Mouse (Mus musculus) heart, adult 9 months (tissue): ENCODE measurements at regions not wholly inside any gene's neighbourhood (a gene's known extent, or its start where the extent isn't known, plus 50 kb on each side); places are given as distances from the start of the nearest gene placed in this dataset.
"Not testable (repeated sequence)": the region's sequence is repeated elsewhere in the genome, so short reads cannot be mapped to it uniquely, and the experiment has no call there.

Experiments
- DNase-seq, 2 experiments: peaks; one replicate each; pipeline ENCODE4 v3.0.0; 2022; ENCODE audit warnings: low spot score in 2 of 2

GRCm38 (mm10) chr15:43581246-43581645 is 3447.1 kb downstream of the 9330182O14Rik start:
- no peak for DNase-seq

- no peak for DNase-seq
These were observed 3451.6 kb downstream of the 9330182O14Rik start for GRCm38 (mm10) chr15:43585751-43586150.

GRCm38 (mm10) chr15:43588021-43588420 is 3453.9 kb downstream of the 9330182O14Rik start:
- DNase-seq = no peak

DNA sequence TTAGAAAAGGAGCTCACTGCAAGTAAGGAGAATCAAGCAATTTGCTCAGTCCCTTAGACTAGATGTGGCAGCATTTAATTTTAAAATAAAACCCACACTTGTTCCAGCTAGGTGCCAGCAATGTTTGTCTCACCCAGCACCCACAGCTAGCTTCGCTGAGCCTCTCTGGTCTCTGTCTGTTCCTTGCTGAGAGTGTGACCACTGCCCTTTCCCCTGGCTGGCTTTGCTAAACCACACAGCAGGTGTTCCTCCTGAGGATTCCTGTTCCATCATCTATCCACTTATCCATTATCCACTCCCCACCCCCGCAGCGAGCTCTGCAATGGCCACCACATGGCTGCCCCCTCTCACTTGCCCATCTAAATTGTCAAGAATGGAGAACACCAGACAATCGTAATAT is 3473.5 kb downstream of the 9330182O14Rik start:
- no peak for DNase-seq

- DNase-seq = no peak
These were observed 3475.7 kb downstream of the 9330182O14Rik start for GRCm38 (mm10) chr15:43609901-43610300.

- DNase-seq = no peak
These were observed 3480.0 kb downstream of the 9330182O14Rik start for GRCm38 (mm10) chr15:43614004-43614661.

DNA sequence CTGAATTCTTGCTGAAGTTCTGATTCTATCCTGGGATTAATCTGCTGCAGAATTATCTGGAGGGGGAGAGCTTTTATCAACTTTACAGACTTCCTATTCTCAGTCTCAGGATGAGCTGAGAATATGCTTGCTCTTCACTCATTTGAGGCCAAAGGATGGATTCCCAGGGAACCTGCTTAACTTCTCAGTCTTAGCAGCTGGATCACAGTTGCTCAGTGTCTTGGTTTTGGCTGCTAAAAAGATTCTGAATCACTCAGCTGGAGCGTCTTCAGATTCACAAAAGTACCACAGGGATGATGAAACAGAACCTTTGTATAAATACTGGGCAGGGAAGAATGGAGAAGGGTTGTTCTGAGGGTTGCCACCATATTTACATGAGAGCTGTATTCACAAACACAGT is 3481.6 kb downstream of the 9330182O14Rik start:
- no peak for DNase-seq

GRCm38 (mm10) chr15:43624431-43624965 is 3490.3 kb downstream of the 9330182O14Rik start:
- DNase-seq = no peak

DNA sequence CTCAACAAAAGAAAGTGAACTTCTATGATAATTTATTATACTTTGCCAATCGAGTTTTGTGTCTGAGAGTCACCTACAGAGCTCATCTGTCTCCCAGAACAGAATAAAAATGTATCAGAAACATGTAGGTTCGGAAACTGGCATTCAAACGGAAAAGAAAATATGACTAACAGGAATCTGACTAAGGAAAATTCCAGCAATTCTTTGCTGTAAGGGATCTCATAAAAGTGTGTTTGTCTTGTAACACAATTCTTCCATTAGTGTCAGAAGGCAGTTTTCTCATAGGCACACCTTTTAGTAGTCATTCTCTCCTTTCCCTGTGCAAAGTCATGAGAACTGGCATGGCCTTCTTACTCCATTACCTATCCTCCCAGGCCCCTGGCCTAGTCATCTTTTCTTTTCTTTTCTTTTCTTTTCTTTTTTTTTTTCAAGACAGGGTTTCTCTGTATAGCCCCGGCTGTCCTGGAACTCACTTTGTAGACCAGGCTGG is 3490.9 kb downstream of the 9330182O14Rik start:
- no peak for DNase-seq

- DNase-seq = no peak
These were observed 3516.8 kb downstream of the 9330182O14Rik start for GRCm38 (mm10) chr15:43650818-43651500.

GRCm38 (mm10) chr15:43663648-43664047 is 3529.5 kb downstream of the 9330182O14Rik start:
- DNase-seq = no peak

GRCm38 (mm10) chr15:43678844-43679243 is 3544.7 kb downstream of the 9330182O14Rik start:
- DNase-seq = peak; percentile 3 to 12

- DNase-seq = no peak
These were observed 3548.0 kb downstream of the 9330182O14Rik start for GRCm38 (mm10) chr15:43682176-43682575.

GRCm38 (mm10) chr15:43691998-43692397 is 3557.8 kb downstream of the 9330182O14Rik start:
- DNase-seq = not testable (repeated sequence)

- DNase-seq = no peak
These were observed 3561.3 kb downstream of the 9330182O14Rik start for GRCm38 (mm10) chr15:43695451-43695850.

DNA sequence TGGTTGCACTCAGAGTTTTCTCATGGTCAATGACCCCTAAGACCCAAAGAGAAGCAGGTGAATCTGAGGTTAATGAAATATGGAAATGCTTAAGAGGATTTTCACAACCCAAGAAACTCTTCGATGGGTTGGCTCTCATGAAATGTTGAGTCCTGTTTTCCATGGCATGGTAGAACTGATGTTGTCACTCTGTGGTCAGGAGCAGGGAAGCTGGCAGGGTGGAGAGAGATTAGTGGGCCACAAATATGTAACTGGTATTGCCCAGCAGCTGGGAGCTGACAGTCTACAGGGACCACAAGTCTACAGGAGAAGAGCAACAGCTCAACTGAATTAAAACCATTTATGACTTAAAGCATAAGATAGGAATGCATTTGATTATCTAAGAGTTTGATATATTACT is 3582.9 kb downstream of the 9330182O14Rik start:
- no peak for DNase-seq

GRCm38 (mm10) chr15:43717559-43717958 is 3583.4 kb downstream of the 9330182O14Rik start:
- no peak for DNase-seq

DNA sequence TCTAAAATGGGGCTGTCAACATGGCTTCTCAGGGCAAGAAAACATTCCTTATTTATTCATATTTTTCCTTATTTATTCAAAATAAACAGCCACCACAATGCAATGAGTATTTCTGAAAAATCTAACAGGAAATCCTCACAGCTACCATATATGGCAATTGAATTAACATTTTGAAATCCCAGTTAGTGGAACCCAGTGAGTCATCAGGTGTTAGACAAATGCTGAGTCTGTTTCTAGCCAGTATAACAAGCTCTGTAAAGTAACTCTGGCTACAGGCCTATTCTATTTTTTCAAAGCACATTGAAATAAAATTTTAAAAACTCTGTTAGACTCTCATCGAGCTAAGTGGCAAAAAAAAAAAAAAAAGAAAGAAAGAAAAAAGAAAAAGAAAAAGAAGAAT is 3586.8 kb downstream of the 9330182O14Rik start:
- no peak for DNase-seq

- DNase-seq = no peak
These were observed 3601.5 kb downstream of the 9330182O14Rik start for GRCm38 (mm10) chr15:43735697-43736096.

- DNase-seq = no peak
These were observed 3624.1 kb downstream of the 9330182O14Rik start for GRCm38 (mm10) chr15:43758256-43758655.

DNA sequence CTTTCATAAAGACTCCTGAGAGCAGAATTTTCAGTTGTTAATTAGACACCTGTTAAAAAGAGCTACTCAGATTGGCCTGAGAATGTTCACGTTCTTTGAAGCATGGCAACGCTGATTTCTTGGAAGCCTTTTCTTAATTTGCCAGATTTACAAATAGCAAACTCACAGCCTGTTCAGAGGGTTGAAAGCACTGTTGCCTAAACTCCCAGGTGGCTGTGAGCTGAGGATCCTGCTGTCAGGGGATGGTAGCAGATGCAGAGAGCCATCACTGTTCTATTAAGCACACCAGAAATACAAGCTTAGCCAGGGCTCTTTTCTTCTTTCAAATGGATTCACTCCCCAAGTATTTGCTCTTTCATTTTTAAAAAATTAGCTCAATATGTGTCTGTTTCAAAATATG is 3630.4 kb downstream of the 9330182O14Rik start:
- DNase-seq = no peak

- no peak for DNase-seq
These were observed 3638.6 kb downstream of the 9330182O14Rik start for GRCm38 (mm10) chr15:43772718-43773117.

DNA sequence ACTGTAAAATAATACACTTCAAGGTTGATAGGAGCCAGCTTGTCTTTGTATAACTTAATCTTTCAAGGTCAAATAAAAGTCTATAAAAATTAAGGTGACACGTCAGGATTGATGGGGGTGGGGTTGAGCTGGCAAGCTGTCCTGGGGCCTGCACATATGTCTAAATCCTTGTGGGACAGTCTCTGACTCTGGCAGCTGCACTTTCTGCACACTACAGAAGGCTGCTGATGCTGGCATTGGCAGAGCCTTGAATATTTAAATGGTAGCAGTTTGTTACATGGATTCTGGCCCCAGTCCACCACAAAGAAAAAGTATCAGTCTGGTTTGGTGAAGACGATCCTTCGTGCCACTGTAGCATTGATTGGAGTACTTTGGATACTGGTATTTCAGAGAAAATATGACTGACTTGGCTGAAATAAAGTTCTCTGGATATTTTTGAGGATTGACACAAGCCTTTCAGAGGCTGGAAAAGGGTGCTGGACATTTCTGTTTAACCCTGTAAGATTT is 3648.0 kb downstream of the 9330182O14Rik start:
- DNase-seq = not testable (repeated sequence)
